In genomic region chr10:80931153-80931671, GRCm38 (mm10) we compare ENCODE assay signal across 8 mouse cellular contexts. TPM values are rescaled to one million over a fixed set of nuclear protein-coding genes. Genes with fewer than 3 reads are reported as not detected.
DNase-seq lines count a peak whose midpoint lies in the region; ATAC-seq and TF ChIP-seq lines count a peak whose summit lies in the region.

No protein-coding gene starts in this region.

- no peak for TF ChIP-seq CTCF in lung, adult 2 months (IDR thresholded peaks at IDR 0.05; ENCODE audit: insufficient read depth, low read length)

- H3K9ac ChIP-seq in heart, embryonic 15.5 days = peak overlapping the region; percentile 82
- H3K9ac ChIP-seq in neural tube, embryonic 13.5 days = peak overlapping the region; percentile 73

- peaks cover 25% of the 10 kb centered on the region for H3K4me1 ChIP-seq in lung, adult 2 months (ENCODE audit: control insufficient read depth, insufficient read depth, low read length)
- H3K4me1 ChIP-seq in brown adipose tissue, adult 24 weeks (ENCODE audit: control insufficient read depth, insufficient read depth, insufficient read length, low read length) = peaks cover 15% of the 10 kb centered on the region
- peaks cover 69% of the 10 kb centered on the region for H3K4me1 ChIP-seq in heart, embryonic 15.5 days (replicated peaks)
- H3K4me1 ChIP-seq in limb, embryonic 10.5 days = peaks cover 81% of the 10 kb centered on the region
- H3K4me1 ChIP-seq in neural tube, embryonic 13.5 days (replicated peaks) = peaks cover 66% of the 10 kb centered on the region

- WGBS in lung, adult 2 months = 11% methylated on average over 14 of the region's 14 CpGs
- 4% methylated on average over 14 of the region's 14 CpGs for WGBS in heart, embryonic 15.5 days
- 4% methylated on average over 14 of the region's 14 CpGs for WGBS in limb, embryonic 10.5 days
- WGBS in neural tube, embryonic 13.5 days = 5% methylated on average over 11 of the region's 14 CpGs

- peak overlapping the region; percentile 86 for H3K4me2 ChIP-seq in heart, embryonic 15.5 days
- H3K4me2 ChIP-seq in neural tube, embryonic 13.5 days = peak overlapping the region; percentile 83

- ATAC-seq in heart, embryonic 15.5 days (replicated peaks; ENCODE audit: insufficient number of reproducible peaks, insufficient read depth, low FRiP score, low read depth) = no peak
- no peak for ATAC-seq in neural tube, embryonic 13.5 days (ENCODE audit: low read depth)

- H3K9me3 ChIP-seq in heart, embryonic 15.5 days (replicated peaks) = no peaks in the 10 kb centered on the region
- no peaks in the 10 kb centered on the region for H3K9me3 ChIP-seq in limb, embryonic 10.5 days (replicated peaks)
- no peaks in the 10 kb centered on the region for H3K9me3 ChIP-seq in neural tube, embryonic 13.5 days

- H3K27me3 ChIP-seq in heart, embryonic 15.5 days = no peaks in the 10 kb centered on the region
- peaks cover 62% of the 10 kb centered on the region for H3K27me3 ChIP-seq in limb, embryonic 10.5 days (ENCODE audit: low read depth, poor library complexity, severe bottlenecking)
- peaks cover 59% of the 10 kb centered on the region for H3K27me3 ChIP-seq in neural tube, embryonic 13.5 days

- peak; percentile 53 for DNase-seq in lung, adult 2 months
- no peak for DNase-seq in lung, postnatal 10 days
- DNase-seq in limb, embryonic 10.5 days (ENCODE audit: low spot score) = no peak
- no peak for DNase-seq in thymus, postnatal 0 days (ENCODE audit: low spot score)
- no peak for DNase-seq in frontal cortex, postnatal 25 days (ENCODE audit: low spot score in 2 of 2)

- H3K27ac ChIP-seq in brown adipose tissue, adult 24 weeks (replicated peaks; ENCODE audit: low read depth, low read length) = no peak overlapping the region
- H3K27ac ChIP-seq in heart, embryonic 15.5 days = peak overlapping the region; percentile 74
- H3K27ac ChIP-seq in limb, embryonic 10.5 days = no peak overlapping the region
- no peak overlapping the region for H3K27ac ChIP-seq in neural tube, embryonic 13.5 days (replicated peaks)

- peak; percentile 18; the same call in 1 of the 2 replicates for TF ChIP-seq POLR2A in lung, adult 2 months (IDR thresholded peaks at IDR 0.05; ENCODE audit: borderline replicate concordance, extremely low read depth, low read depth, low read length)

- no peaks in the 10 kb centered on the region for H3K36me3 ChIP-seq in heart, embryonic 15.5 days
- no peaks in the 10 kb centered on the region for H3K36me3 ChIP-seq in limb, embryonic 10.5 days
- H3K36me3 ChIP-seq in neural tube, embryonic 13.5 days = no peaks in the 10 kb centered on the region

- peak overlapping the region; percentile 97 for H3K4me3 ChIP-seq in lung, adult 2 months (replicated peaks; ENCODE audit: extremely low read depth, low read depth, low read length)
- H3K4me3 ChIP-seq in brown adipose tissue, adult 24 weeks (ENCODE audit: insufficient read depth, low read depth, low read length) = peak overlapping the region; percentile 70
- H3K4me3 ChIP-seq in heart, embryonic 15.5 days = peak overlapping the region; percentile 81
- H3K4me3 ChIP-seq in limb, embryonic 10.5 days = peak overlapping the region; percentile 62
- H3K4me3 ChIP-seq in neural tube, embryonic 13.5 days = peak overlapping the region; percentile 46

RNA-seq across cellular contexts. Expression of gene Gadd45b, which starts 1.3 kb away (rescaled TPM):
- polyA plus RNA-seq in lung, adult 2 months (2012; rRNA removed) = 103 and 120 TPM in 2 replicates
- 7.2 and 10.3 TPM in 2 replicates for polyA plus RNA-seq in brown adipose tissue, adult 24 weeks (2012; ENCODE audit: insufficient read depth, insufficient read length, missing spikeins)
- 30.8 and 34.1 TPM in 2 replicates for polyA plus RNA-seq in heart, embryonic 15.5 days (2015; fragmentation: Nextera tagmentation; extraction: Ambion mirVana)
- polyA plus RNA-seq in limb, embryonic 10.5 days (2016; fragmentation: Nextera tagmentation; extraction: Ambion mirVana) = 4.5 and 9.8 TPM in 2 replicates
- polyA plus RNA-seq in neural tube, embryonic 13.5 days (2015; fragmentation: Nextera tagmentation; extraction: Ambion mirVana) = 8.8 and 9.0 TPM in 2 replicates
- 19.0 and 21.7 TPM in 2 replicates for polyA plus RNA-seq in thymus, postnatal 0 days (2015; fragmentation: Nextera tagmentation; extraction: Ambion mirVana)

RNA-seq across cellular contexts. Expression of gene Lmnb2, which starts 13.2 kb away (rescaled TPM):
- 9.4 and 11.3 TPM in 2 replicates for polyA plus RNA-seq in lung, adult 2 months (2012; rRNA removed)
- 1.9 and 4.9 TPM in 2 replicates for polyA plus RNA-seq in brown adipose tissue, adult 24 weeks (2012; ENCODE audit: insufficient read depth, insufficient read length, missing spikeins)
- polyA plus RNA-seq in heart, embryonic 15.5 days (2015; fragmentation: Nextera tagmentation; extraction: Ambion mirVana) = 22.0 and 32.1 TPM in 2 replicates
- polyA plus RNA-seq in limb, embryonic 10.5 days (2016; fragmentation: Nextera tagmentation; extraction: Ambion mirVana) = 85.0 and 85.4 TPM in 2 replicates
- 38.3 and 41.6 TPM in 2 replicates for polyA plus RNA-seq in neural tube, embryonic 13.5 days (2015; fragmentation: Nextera tagmentation; extraction: Ambion mirVana)
- polyA plus RNA-seq in thymus, postnatal 0 days (2015; fragmentation: Nextera tagmentation; extraction: Ambion mirVana) = 28.0 and 28.5 TPM in 2 replicates

RNA-seq across cellular contexts. Expression of gene Timm13, which starts 30.4 kb away (rescaled TPM):
- 157 and 196 TPM in 2 replicates for polyA plus RNA-seq in lung, adult 2 months (2012; rRNA removed)
- polyA plus RNA-seq in brown adipose tissue, adult 24 weeks (2012; ENCODE audit: insufficient read depth, insufficient read length, missing spikeins) = 319 and 342 TPM in 2 replicates
- 269 and 299 TPM in 2 replicates for polyA plus RNA-seq in heart, embryonic 15.5 days (2015; fragmentation: Nextera tagmentation; extraction: Ambion mirVana)
- 342 and 401 TPM in 2 replicates for polyA plus RNA-seq in limb, embryonic 10.5 days (2016; fragmentation: Nextera tagmentation; extraction: Ambion mirVana)
- polyA plus RNA-seq in neural tube, embryonic 13.5 days (2015; fragmentation: Nextera tagmentation; extraction: Ambion mirVana) = 328 and 331 TPM in 2 replicates
- 337 and 351 TPM in 2 replicates for polyA plus RNA-seq in thymus, postnatal 0 days (2015; fragmentation: Nextera tagmentation; extraction: Ambion mirVana)

RNA-seq across cellular contexts. Expression of gene Tmprss9, which starts 59.6 kb away (rescaled TPM):
- 0.06 and 0.07 TPM in 2 replicates for polyA plus RNA-seq in lung, adult 2 months (2012; rRNA removed)
- polyA plus RNA-seq in brown adipose tissue, adult 24 weeks (2012; ENCODE audit: insufficient read depth, insufficient read length, missing spikeins) = not detected in 2 replicates
- polyA plus RNA-seq in heart, embryonic 15.5 days (2015; fragmentation: Nextera tagmentation; extraction: Ambion mirVana) = 0.04 TPM in 1 of 2 replicates, not detected in the other
- 0.04 TPM in 2 replicates for polyA plus RNA-seq in limb, embryonic 10.5 days (2016; fragmentation: Nextera tagmentation; extraction: Ambion mirVana)
- 0.08 and 0.31 TPM in 2 replicates for polyA plus RNA-seq in neural tube, embryonic 13.5 days (2015; fragmentation: Nextera tagmentation; extraction: Ambion mirVana)
- polyA plus RNA-seq in thymus, postnatal 0 days (2015; fragmentation: Nextera tagmentation; extraction: Ambion mirVana) = 0.08 and 0.09 TPM in 2 replicates

Comparison
In these comparisons a context has a peak if more than half of its experiments do, and no peak if none do; other contexts are left out.
1. H3K4me3 ChIP-seq: peak in every context shown above with its lines; median percentile 97 in lung, adult 2 months; 81 in heart, embryonic 15.5 days; 70 in brown adipose tissue, adult 24 weeks; 62 in limb, embryonic 10.5 days; 46 in neural tube, embryonic 13.5 days.